Mouse (Mus musculus) R1 (cell line): Measurements from ENCODE around the gene Zbtb43.
A peak's percentile ranks its signal among the peaks of the same experiment; 100 is the strongest.

Experiments used
- DNase-seq: peaks from one replicate; pipeline ENCODE4 v3.0.0-alpha.2; 2018; ENCODE audit warnings: low read depth, low spot score

The Zbtb43 gene

DNA sequence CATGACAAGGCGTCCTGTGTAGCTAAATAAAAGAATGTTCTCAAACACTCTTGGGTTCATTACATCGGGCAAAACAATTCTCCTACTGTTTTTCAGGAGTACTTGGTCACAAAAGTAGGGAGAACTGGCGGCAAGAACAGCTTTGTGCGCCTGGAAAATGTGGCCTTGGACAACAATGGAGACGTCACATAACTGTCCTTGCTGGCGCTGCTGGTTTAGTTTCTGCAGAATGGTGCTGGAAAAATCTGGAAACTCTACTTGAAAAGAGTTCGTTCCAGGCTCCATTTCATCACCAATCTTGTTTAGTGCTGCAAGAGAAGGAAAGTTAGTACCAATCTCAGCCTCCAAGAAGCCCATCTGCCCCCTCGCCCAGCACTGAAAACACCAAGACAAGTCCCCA lies 13.5 kb downstream of the Zbtb43 start:
- no peak for DNase-seq

DNA sequence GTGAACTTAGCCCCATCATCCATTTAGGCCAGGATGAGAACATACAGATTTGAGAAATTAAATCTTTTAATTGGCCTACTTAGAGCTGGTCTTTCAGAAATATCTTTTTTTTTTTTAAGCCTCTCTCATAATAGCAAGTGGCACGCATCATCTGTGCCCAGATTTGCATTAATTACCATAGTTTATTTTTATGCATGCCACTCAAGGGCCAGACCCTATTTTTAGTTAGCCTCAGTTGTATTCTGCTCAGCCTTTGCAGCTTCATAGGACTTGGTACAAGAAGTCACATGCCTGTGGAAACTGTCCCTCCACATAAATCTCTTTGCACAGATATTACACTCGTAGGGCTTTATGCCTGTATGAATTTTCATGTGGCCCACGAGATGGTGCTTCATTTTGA lies 14.9 kb downstream of the Zbtb43 start:
- no peak for DNase-seq

DNA sequence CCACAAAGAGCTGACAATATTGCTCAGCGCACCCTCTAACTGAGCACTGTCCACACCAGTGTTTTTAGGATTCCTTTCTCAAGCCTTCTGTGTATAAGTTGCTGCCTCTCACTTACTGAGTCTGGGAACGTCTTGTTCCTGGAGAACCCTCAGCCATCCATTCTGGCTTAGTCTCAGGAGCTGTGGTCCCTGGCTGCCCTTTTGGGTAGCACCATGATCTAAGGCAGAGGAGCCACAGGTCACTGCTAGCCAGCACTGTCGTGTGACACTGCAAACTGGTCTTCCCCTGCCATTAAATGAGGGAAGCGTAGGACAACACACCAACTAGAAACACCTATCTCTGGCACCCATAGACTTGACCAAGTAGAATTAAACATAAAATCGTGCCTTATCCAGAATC lies 15.6 kb downstream of the Zbtb43 start:
- no peak for DNase-seq

DNA sequence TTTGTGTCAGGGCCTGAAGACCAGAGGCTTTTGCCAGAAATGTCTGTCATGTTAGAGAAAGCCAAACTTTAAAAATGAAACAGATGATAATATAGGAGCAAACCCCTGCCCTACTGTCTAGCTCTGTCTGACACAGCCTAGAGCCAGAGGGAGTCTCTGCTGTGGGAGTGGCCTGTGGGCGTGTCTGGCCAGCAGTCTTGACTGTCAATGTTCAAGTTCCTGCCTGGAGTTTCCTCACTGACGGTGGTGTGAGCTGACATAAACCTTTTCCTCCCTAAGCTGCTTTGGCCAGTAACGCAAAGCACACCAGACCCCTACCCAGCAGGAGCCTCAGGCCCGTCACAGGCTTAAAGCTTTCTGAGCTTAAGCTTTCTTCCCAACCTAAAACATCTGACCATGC lies 16.2 kb downstream of the Zbtb43 start:
- peak; percentile 64 for DNase-seq

DNA sequence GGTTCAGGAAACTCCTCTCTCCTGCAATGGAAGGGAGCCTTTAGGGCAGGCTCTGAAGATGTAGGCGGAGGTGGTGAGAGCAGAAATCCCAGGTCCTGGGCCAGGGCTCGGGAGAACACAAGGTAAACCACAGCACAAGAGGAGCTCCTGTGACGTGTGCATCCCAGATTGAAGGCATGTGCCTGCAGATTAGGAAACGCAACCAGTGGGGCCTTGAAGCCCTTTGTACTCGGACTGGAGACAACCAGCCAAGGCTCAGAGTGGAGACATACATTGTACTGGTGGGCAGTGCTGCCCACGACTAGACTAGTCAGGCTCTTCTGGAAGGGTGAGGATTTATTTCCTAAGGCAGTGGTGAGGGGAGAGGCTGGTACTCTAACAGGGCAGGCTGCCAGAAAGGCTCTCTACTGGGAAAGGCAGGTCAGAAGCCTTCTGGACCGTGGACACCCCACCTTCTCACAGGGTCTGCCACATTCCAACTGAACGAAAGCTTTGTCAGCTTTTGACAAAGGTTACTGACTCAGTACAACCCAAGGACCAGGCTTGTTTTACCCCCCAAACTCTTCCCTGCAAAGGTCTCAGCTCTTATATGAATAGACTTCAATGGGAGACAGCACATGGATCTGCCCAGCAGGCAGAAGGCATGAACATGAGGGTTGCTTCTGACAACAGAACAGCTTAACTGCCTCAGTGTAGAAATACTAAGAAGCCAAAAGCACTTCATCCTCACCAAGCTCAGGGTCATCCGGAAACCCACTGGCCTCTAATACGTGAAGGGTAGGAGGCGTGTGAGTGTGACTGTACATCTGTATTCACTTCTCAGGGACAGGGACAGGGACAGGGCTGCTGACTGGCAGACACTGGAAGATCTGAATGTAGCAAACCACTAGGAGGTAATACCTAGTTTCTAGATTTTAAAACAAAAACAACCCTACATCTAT lies 17.1 kb downstream of the Zbtb43 start:
- no peak for DNase-seq

DNA sequence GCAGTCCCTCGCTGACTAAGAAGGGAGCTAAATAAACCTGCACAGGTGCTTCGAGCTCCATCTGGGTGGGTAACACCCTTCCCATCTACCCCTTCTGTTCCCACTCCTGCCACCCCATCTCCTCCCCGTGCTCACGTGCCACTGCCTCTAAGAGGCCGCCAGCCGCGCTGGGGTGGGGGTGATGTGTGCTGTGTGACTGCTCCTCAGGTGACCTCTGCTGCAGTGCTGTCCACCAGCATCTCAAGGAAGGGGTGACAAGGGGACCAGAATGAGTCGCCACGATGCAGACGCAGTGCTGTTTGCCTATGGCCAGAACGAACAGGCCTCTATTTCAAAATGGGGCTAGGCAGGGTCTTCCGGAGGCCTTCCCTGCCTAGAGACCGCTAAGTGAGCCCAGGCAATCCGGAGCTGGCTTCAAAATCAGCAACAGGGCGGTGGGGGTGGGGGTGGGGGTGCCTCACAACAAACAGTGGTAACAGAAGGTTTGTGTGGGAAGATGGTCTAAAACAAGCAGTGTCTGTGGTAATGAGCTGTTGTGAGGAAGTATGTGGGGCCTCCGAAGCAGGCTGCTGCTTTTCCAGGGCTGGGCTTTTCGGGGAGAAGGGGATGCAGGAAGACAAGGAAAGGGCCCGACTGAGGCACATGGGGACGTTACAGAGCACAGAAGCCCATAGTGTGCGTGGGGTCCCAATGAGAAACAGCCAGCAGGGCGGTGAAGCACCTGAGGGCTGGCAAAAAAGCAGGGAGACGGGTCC lies 19.1 kb downstream of the Zbtb43 start:
- DNase-seq, result no peak

DNA sequence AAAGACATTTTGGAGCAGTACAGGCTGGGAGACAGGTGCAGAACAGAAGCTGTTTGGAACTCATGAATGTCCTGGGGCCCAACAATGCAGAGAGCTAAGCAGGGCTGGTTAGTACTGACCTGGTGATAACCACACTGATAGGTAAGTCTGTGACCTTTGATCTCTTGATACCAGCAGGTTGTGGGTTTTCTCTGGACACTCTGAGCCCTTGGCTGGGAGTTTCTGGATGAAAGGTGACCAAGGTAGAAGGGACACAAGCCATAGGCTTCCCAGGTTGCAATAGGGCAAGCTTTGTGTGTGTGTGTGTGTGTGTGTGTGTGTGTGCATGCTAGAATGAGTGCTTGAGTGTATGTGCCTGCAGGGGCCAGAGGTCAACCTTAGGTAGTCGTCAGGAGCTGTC lies 21.6 kb downstream of the Zbtb43 start:
- DNase-seq, result no peak

DNA sequence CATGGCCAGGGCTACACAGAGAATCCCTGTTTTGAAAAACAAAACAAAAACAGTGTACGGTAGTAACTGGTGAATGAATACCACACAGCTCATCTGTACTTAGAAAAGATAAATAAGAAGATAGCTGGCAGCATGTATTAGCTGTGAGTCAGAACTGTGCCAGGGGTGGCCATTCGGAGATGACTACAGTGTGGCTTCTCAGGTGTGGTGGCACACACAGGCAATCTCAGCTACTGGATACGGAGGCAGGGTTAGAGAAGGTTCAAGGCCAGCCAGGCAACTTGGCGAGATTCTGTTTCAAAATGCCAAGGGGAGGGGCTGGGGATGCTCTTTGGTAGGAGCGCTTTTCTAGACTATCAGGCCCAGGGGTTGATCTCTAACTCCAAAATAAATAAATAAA lies 22.6 kb downstream of the Zbtb43 start:
- DNase-seq, result no peak

DNA sequence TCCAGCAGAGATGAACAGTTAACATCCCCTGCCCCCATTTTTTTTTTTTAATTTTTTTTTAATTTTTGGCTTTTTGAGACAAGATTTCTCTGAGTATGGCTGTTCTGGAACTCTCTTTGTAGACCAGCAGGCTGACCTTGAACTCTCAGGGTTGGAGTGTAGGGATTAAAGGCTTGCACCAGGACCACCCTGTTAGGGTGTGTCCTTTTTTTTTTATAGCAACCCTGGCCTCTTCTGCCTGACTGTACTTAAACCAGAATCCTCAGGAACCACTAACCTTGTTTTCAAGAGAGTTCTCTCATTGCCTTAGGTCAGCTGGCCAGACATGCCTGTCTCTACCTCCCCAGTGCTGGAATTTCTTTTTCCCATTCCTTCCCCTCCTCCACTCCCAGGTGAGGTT lies 23.5 kb downstream of the Zbtb43 start:
- DNase-seq, result peak; percentile 73

DNA sequence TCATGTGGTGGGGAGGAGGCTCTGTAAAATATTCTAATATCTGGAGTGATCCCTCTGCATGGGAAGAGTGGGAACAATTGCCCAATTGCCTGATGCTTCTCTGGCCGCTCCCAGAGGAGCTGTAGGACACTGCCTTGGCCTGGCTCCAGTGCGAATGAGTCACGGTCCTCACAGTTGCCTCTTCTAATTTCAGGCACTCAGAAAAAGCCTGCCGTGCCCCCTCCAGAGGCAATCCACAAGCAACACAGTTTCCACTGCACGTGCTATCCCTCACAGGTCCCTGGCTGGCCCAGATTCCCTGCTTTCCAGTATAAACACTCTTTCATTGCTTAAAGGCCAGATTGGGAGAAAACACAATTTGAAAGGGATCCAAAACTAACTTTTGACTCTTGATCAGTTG lies 24.0 kb downstream of the Zbtb43 start:
- peak; percentile 65 for DNase-seq

DNA sequence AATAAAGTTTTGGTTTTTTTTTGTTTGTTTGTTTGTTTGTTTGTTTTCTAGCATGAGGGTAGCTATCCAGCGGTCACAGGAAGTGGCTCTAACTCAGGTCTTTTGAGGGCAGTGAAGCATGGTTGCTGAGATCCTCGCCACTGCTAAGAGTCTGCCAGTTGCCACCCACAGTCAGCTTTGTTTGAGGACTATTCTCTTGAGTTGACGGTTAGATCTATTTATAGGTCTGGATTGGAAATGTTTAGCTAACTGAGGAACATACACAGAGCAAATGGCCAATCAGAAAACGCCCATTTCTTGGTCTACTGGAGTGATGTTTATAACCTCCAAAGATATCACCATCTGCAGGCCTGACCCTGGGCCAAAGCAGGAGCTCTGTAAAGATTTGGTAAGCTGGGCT lies 25.7 kb downstream of the Zbtb43 start:
- no peak for DNase-seq

DNA sequence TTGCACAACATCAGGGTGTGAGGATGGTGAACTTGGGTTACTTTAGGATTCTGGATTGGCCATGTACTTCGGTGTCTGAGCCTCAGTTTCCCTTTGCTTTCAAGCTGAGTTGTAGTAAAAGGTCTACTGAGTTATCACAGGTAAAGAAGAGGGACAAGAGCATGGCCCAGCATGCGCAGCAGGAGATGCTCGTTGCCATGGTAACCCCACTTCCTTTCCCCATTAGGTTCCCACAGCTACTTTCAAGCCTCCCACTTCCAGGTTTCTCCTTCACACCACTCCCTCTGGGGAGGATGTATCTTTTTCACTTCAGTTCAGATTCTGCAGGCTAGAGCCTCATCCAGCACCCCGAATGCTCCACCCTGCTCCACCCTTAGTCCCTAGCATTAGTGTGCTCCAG lies 27.5 kb downstream of the Zbtb43 start:
- DNase-seq, result peak; percentile 95

DNA sequence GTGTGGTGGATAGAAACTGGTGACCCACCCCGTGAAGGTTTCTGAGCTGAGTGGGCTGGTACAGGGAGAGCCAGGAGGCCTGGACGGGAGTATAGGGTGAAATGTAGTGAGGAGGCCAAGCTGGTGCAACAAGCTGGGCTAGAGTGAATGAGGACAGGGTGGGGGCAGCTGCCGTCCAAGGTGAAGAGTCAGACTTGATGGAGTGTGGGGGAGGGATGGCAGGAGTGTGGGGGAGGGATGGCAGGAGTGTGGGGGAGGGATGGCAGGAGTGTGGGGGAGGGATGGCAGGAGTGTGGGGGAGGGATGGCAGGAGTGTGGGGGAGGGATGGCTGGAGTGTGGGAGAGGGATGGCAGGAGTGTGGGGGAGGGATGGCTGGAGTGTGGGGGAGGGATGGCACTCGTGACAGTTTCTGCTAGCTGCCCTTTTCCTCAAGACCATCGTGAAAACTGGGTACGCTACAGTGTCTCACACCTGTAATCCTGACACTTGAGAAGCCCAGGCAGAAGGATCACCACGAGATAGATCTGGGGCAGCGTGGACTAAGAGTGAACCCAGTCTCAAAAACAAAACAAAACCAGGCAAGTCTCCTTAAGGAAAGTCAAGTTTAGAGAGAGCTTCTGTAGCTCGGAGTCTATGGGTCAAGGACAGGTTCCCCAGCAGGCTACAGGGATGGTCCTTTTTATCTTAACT lies 28.2 kb downstream of the Zbtb43 start:
- DNase-seq, result peak; percentile 78

DNA sequence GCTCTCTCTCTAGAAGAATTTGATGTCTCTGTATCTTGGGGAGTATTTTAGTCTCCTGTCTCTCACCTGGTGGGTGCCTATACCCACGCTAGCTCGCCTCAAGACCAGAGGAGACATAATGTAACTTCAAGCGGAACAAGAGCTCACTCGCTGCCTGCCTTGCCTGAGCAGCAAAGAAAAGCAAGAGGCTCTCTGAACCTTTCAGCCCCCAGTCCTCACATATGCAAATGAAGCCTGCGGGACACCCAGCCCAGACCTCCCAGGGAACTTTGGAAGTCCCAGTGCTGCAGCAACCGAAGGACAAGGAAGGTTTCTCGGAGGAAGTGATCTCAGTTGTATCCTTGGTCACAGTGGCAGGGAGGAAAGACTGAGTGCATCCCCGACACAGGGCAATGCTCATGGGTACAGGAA lies 28.9 kb downstream of the Zbtb43 start:
- peak; percentile 98 for DNase-seq

DNA sequence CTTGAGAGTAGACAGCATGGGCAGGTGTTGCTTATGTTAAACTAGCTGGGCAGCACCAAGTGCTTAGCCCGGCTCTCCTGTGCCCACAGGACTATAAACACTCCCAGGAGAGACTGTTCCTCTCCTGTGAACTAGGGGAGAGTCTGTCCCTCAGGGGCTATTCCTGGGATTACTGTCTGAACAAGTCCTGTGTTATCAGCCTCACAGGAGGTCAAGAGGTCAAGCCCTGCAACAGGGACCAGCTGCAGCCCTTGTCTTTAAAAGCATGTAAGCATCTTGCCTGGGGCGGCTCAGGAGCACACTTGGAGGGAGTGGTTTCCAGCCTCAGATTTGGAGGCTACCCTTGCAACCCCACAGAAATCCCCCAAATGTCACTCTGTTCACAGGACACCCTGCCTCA lies 30.0 kb downstream of the Zbtb43 start:
- DNase-seq, result peak; percentile 95

DNA sequence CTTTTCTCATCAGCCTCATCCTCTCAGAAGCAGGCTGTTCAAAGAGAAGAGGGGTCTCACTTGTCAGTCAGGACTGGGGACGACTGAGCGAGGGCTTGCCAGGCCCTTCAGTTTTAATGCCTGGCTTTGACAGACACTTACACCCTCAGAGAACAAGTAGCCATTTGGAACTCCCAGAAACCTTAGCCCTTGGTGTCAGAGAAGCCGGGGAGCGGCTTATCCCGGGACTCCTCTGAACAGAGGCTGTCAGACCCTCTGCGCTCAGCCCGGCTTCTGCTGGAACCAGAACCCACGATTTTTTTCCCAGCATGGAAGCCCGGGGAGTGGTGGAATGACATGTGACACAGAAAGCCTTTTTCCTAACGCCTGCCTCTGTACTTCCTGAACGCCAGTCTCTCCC lies 31.2 kb downstream of the Zbtb43 start:
- peak; percentile 22 for DNase-seq

DNA sequence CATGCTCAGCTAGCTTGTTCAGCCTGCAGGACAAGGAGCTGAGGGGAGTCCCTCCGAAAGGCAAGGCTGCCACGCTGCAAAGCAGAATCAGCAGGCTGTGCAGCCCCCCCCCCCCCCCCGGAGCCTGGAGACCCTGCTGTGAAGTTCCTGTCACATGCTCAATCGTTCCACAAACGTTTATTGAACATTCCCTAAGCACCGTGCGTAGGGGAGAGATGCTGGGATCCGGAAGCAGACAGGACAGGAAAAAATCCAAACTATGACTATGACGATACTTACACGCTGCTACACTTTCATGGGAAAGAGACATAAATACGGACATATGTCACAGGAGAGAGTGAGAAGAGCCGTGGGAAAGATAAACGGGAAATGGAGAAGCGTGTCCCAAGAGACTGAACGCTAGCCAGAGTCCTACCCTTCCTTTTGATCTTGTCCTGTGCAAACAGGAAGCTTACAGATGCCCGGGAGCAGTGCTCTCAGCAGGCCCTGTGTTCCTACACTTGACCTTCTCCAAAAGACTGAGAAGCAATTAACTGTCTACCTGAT lies 32.3 kb downstream of the Zbtb43 start:
- peak; percentile 72 for DNase-seq

DNA sequence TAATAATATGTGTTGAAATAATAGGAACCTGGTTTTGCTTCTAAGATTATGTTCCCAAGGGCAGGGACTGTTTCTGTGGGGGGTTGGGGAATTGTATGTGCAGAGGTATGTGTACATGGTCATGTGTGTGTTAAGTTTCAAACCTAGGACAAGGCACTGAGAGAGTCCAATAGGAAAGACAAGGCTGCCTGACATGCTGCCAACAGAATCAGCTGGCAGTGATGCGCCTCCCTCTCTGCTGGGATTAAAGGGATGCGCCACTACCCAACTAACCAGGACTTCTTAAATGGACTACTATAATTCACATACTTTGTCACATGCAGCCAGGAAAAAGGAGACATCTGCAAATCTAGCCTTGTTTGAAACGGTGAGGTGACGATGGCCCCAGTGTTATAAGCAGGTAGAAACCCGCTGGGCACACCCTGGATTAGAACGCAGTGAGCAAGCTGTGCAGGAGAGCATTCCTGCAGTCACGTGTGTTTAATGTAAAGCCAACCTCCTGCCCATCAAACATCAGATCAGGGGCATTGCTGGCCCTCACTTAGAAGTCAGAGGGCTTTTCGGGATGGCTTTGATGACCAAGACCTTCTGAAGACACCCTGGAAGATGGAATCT lies 33.2 kb downstream of the Zbtb43 start:
- DNase-seq, result peak; percentile 48

DNA sequence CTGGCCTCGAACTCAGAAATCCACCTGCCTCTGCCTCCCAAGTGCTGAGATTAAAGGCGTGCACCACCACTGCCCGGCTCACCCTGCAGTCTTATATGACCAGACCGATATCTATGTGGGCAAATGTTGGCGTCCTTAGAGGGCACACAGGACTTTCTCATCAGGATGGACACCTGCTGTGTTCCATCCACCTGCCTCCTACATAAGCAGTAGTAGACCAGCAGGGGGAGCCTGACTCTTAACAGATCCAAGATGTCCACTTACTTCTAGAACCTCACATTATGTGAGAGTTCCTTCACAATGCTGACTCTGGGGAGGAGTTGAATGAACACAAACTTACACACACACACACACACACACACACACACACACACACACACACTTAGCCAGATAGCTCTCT lies 35.5 kb downstream of the Zbtb43 start:
- DNase-seq, result peak; percentile 93

DNA sequence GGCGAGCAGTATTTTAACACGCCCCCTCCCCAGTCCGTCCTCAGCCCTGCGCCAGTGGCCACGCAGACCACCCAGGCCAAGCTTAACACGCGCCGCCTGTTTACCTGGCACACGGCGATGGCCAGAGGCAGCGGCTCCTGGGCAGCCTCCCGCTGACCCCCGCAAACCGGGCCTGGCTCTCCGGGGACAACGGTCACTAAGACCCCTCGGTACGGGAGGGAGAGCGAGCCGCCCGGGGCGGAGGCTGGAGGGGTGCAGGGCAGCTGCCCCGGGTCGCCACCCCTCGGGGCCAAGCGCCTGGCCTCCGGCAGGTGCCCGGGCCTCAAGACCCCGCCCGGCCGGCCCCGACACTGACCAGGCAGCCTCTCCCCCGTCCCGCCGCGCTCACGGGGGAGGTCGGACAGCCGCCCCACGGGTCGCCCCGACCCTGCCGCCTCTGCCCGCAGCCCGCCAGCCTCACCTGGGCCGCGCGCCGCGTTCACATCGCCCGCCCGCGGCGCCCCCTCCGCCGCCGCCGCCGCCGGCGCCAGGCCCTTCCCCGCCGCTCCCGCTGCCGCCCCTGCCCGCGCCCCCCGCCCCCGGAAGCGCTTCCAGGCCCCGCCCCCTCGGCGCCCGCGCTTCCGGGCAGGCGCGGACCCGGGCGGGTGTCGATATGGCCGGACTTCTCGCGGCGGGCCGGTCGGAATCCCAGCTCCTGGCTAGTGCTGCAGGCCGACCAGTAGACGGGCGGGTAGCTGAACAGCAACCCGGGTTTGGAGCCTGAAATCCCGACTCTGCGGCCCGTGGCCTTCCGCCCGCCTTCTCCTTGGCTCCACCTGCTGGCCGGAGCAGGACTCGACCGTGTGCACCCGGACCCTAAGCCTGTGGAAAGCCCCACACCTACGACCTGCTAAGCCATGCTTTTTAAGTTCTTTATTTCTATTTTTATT lies 37.3 kb downstream of the Zbtb43 start, which contains the start of gene Zbtb34:
TSS of gene Zbtb34 (minus strand) at position 554 of the 929 bp plus-strand sequence.
- DNase-seq, result peak; percentile 69
